Mouse (Mus musculus) kidney, adult 8-10 months (tissue): ENCODE measurements around the gene Lingo2.
"Not testable (repeated sequence)": the region's sequence is repeated elsewhere in the genome, so short reads cannot be mapped to it uniquely, and the experiment has no call there.

ENCODE experiments used
- DNase-seq, 2 experiments: peaks; one replicate each; pipeline ENCODE4 v3.0.0; 2022

The Lingo2 gene

DNA sequence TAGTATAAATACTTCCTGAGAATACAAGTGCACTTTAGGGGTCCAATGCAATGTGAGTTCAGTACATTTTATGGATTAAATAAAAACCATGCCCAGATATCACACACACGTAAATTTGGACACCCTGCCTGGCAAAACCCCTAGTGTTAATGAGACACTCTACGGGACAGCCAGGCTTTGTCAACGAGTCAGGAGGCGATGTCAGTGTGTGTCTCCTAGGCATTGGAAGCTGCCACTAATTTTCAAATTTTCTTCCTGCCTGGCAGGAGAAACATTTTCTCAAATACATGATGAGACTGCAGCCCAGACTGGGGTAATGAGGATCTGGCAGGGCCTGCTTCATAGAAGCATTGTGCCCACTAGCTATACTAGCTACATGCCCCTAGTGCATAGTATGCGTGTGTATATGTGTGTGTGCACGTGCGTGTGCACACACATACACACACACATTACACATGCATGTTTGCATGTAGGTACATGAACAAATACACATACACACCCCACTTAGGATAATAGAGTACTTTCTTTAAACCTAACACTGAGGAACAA is 1128.2 kb downstream of the Lingo2 start:
- DNase-seq: no peak

DNA sequence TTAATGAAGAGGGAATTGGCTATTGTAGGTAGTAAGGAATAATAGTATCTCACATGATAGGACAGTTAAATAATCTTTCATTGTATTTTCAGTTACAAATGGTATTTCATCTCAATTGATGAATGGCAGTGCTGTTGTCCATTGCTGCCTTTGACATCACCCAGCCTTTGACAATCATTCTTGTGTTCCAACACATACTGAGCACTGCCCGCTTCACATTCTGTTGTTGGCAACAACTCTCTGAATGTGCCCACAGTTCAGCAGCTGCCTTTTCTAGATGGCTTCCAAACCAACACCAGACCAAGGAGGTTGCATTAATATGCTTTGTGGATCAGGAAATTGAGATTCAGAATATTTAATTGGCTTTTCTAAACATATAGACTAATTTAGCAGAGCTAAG is 1130.8 kb downstream of the Lingo2 start:
- no peak for DNase-seq

DNA sequence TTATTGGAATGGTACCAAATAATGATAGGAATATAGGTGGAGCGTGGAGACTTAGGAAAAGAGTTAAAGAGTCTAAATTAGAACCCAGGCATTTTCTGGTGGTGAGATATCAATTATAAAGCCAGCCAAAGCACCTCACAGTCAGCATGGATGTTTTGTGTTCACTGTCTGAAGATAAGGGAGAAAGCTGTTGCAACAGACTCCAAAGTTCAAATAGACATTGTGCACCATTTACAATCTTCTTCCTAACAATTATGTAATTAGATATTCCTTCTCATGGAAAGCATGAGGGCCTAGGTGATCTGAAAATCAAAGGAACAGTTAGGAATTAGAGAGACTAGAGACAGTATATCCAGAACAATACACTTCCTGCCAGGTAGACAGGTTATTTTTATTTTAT is 1136.8 kb downstream of the Lingo2 start:
- DNase-seq: no peak

DNA sequence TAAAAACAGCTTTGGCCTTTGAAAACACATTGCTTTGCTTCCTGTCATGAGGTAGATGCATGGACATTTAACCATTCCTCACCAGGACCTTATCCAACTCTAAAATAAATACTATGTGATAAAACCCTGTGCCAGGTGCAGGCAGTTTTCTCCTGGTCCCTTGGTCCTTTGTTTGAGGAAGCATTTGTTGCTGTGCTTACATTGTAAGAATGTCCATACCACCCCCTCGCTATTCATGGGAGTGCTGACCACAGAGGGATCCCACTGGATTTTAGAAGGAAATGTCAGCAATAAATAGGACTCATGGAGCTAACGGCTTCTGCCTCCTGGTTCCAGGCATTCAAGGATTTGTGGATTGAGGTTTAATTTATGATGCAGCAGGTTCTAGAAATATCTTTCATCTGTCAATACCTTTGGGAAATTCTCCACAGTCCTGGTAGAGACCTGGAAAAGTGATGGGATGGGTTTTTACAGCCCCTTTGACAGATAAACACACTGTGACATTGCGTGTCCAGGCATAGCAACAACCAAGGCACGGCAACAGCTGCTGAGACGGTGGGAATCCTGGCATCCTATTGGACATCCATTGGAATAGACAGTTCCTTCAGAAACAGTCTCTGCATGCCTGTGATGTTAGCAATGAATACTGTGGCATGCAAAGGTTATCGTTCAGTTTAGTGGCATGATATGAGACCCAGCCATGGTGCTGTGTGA is 1143.9 kb downstream of the Lingo2 start:
- DNase-seq: no peak

DNA sequence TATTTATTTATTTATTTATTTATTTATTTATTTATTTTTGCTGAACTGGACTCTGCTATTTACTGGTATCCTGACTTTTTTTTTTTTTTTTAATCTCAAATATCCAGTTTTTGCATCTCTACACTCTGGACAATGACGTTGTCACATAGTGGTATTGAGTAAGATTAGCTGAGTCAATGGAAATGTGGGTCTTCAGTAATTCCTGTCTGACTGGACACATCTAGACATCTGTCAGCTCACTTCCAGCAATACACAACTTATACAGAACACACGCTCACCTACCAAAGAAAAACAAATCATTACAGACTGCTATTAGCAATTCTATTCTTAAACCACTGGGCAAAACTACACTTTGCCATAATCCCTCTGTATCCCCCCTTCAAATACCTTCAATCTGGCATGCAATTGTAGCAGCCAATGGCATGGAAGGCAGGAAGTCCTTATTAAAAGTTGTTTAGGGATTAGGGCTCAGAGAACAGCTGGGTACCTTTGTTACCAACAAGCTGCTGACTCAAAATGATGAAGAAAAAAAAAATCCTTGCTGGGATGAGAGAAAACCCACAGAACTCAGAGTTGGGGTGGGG is 1144.6 kb downstream of the Lingo2 start:
- DNase-seq: no peak

DNA sequence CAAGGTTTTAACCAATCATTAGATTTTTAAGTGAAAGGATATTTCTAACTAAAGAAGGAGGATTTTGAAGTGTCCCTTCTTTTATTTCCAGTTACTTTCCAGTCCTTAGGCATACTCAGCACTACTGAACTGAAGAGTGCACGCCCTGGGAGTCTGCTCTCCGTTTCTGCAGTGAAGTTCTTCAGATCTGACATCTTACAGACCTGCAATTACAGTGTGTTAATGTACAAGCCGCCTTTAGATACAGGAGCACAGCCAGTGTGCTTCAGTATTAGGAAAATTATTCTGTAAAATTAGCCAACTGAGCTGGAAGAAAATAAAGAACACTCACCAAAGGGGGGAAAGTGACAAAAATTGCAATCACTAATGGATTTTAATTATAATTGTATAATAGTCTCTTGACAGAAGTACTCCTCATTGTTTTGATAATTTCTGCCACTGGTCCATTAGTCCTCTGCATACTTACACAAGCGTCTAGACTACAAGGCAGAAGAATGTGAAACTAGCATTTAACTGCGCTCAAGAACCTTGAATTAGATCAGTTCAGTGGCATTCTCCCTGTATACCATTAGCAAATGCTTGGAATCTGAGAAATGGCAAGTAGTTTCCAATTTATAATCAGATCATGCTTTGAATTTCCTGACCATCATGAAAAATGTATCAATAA is 1167.2 kb downstream of the Lingo2 start:
- DNase-seq: no peak

DNA sequence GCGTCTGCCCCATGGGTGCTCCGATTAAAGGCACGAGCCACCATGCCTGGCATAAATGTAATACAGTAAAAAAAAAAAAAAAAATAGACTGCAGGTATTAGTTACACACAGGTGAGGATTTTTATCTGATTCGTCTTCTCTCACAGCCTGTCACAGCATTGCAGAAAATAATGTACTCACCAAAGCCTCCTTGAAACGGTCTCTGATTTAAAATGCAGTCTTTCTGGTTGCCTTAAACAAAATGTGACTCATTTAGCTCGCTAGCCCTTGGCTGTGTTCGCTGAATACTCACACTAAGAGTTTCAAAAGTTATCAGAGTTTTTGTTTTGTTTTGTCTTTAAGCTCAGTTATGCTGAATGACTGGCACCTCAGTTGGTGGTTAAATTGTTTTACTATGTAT is 1180.7 kb downstream of the Lingo2 start:
- no peak for DNase-seq

DNA sequence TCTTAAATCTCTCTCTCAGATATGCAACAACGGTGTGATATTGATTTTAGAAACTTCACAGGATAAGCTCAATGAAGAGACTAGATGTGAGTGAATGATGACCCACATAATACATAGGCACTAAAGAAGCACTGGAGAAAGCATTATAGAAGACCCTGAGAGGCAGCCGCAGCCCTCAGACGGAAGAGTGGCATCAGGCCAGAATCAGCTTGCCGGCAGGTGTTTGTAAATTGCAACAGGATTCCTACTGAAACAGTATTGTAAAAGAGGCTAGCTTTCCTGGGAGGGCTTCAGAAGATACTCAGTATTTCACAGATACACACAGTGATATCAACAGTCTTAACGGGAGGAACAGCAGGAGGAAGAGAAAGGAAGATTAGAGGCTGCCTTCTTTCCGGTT is 1184.6 kb downstream of the Lingo2 start:
- DNase-seq: no peak

DNA sequence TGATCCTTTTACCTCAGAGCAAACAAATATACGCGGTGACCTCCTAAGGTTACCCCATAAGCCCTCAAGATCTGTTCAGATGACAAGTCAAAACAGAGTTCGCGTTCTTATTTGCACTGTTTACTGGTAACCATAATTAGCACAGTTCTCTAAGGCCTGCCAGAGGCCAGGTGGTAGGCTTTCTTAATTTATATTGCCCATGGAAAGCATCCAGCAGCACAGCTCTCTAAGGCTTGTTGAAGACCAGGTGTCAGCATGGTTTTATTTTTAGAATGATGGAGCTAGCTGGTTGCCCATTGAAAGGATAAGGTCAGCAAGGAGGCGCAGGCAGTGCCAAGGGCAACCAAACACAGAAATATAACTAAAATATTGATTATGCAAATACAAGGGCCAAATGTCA is 1190.4 kb downstream of the Lingo2 start:
- no peak for DNase-seq

DNA sequence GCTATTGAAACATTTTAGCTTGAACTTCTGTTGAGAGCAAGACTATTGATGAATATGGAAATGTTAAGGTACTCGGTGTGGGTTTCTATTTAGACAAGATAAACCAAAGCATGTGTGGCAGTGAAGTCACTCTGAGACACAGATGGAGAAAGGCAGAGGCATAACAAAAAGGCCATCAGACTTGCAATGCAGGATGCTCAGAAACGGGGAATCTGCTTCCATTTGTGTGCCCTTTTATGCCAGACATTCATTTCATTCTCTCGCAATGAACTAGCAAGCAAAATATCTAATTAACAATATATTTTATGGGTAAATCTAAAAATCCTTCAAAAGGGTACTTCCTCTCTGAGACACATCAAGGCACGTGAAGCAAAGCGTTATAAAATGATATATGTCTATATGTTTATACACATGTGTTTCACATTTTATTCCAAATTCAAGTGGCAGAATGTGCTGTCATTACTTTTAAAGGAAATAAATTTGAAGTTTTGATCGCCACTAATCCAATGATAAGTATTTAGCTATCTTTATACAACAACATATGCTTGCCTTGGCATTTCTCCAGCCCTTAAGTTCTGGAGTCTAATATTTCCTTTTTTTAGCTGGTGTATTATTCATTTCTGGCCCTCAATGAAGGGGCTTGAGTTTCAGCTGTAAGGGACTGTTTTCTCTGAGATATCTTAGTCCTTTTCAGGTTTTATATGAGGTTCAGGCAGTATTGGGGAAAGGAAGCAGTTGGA is 1199.3 kb downstream of the Lingo2 start:
- DNase-seq: no peak

DNA sequence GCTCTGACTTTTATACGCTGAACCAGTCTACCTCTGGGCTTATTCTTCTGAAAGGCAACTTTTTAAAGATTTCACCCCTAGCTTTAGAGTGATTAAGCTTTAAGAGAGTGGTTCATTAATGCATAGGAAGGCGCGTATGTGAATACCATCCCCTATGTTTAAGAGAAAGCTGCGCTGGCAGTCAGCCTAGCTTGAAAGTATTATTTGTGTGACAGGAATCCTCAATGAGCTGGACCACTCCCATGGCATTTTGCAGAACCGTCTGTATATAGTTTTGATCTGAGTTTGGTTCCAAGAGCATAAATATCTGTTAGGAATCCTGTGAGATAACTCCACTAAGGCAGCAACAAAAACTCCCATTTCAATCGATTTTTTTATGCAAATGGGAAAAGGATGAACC is 1204.9 kb downstream of the Lingo2 start:
- no peak for DNase-seq

DNA sequence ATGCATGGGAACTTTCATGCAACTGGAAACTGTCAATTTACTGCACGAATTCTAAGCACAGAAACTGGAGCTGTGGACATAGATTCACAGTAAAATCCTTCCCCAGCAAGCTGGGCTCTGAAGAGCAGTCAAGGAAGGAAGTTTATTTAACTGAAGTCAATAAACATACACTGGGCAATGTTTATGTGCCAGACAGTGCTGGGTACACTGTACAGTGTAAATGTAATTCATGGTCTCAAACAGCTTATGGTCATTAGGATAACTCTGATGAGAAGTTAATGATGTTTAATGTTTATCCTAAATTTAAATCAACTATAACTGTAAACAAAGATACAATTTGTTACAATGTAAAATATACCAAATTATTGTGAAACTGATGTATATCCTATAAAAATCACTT is 1226.8 kb downstream of the Lingo2 start:
- no peak for DNase-seq

DNA sequence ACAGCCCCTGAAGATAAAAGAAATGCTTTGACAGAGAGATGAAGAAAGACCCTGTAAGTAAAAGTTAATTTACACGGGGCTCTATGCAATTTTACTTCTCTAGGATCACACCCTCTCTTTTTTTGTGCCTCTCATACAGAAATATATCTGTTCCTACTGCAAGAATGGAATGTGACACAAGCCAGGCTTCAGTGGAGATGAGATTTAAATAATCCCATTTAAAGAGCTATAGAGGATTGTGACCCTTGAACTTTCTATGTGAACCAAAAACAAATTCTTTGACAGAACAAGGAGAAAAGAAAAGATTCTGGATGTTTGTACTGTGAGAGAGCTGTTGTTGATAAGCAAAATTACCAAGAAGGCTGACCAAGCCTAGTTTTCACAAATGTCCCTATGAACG is 1247.4 kb downstream of the Lingo2 start:
- no peak for DNase-seq

DNA sequence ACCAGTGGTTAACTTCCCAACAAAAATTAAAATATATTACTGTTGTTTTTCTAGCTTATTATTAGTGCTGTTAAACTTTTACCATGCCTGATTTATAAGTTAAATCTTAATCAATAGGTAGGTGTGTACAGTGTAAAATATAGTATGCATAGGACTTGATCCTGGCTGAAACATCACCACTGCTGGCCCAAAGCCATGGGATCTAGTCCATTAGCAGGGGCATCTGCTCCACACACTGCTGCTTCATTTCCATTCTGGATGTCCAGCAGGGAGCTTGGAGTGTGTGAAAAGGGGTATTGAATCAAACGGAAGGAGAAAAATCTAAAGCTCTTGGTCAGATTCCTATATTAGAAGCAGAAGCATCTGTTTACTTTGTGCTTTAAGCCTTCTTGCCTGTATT is 1248.9 kb downstream of the Lingo2 start:
- no peak for DNase-seq

DNA sequence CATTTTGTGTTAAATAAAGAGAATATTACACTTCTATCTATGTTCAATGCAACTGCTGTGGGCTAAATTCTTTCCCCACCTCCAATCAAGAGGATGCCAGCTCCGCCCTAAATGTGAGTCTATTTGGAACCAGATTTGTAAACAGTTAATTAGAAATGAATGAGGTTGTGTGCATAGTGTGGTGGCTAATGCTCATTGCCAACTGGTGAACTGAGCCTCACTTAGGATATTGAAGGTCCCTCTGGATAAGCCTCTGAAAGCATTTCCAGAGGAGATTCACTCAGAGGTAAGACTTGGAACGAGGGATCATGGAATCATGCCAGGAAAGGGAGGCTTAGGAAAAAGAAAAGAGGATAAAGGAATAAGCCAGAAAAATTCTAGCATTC is 1256.4 kb downstream of the Lingo2 start:
- no peak for DNase-seq

DNA sequence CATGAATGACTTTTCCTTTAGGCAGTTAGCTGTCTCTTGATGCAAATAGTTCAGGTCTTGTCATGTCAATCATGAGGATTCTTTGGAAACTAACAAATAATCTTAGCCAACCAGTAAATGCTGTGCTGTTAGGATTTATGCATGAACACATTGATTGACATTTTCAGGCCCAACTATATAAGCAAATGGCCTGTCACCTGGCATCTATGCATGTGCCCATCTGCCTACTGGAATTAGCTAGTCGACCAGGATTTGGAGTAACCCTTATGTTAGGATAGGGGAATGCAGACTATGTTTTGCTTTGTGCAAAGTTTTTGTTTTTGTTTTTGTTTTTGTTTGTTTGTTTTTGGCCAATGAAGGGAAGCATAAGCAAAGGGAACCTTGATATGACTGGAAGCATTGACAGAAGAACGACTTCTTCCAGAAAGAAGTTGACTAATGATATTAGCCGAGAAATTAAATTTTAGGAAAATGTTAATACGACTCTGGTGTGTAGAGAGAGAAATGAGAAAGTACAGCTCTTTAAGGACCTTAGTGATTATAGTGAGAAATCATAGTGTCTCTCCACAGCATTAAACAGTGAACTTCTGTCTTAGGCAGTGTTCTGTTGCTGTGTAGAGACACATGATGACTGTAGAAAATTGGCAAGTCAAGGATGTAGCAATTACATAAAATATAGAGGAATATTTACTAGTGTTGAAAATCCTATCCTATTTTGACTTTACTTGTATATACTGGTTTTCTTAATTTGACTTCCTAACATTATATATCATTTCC is 1257.0 kb downstream of the Lingo2 start:
- DNase-seq: no peak

DNA sequence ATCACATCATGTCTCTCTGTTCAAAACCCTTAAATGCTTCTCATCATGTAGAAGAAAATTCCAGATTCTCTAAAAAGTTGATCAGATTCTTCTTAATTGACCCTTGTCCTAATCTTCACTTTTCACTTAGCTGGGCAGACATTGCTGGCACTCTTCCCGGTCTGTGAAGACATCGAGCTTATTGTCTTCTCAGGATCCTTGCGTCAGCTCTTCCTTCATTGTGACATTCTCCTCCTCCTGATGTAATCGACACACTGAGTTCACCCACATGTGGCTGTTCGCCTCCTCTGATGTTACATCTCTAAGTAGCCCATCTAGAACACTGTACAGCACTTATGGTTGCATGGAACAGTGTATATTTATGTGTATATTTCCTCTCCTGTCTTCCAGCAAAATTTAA is 1261.0 kb downstream of the Lingo2 start:
- no peak for DNase-seq

DNA sequence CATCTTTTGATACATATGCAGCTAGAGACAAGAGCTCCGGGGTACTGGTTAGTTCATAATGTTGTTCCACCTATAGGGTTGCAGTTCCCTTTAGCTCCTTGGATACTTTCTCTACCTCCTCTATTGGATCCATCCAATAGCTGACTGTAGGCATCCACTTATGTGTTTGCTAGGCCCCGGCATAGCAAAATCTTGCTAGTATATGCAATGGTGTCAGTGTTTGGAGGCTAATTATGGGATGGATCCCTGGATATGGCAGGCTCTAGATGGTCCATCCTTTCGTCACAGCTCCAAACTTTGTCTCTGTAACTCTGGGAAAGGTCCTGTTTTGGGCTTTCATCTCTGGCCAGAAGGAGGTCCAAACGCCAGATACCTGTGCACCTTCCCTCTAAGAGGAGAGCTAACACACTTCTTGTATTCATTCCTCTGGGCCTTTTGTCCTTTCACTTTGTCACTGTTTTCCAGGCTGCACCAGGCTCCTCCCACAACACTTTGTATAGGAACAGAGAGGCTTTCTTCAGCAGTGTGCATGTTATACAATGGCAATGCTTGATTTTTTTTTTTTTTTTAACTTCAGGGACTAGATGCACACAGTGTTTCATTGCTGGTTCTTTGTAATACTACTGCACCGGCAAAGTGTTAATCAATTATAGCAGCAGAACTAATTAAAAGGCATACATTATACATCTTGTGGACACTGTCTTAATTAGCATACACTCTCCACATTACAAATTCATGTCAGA is 1262.9 kb downstream of the Lingo2 start:
- DNase-seq: not testable (repeated sequence)
